Comparison of ENCODE assay signal across 30 mouse cellular contexts in the genomic region with DNA sequence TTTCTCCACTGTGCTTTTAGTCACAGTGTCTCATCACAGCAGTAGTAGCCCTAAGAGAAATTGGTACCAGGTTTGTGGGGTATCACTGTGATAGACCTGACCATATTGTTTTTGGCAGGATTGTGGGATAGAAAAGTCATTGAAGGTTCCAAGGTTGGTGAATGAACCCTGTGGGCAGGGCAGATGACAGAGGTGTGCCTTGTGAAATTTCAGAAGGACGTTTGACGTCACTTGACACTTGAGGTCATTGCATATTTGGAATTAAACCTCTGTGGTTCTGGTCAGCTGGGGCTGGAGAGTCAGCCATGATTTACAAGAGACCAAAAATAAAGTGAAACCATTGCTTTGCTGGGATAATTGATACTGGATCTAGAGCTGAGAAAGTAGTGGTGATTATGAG. TPM values are rescaled to one million over a fixed set of nuclear protein-coding genes. Genes with fewer than 3 reads are reported as not detected.
"Had no signal": no experiment of that assay in that cellular context is flagged by ENCODE, and none has a peak within 500 bp of the region (broad histone marks: within the 10 kb centered on the region; RNA-seq: fewer than 3 reads in every experiment).

No protein-coding gene starts in this region.

- H3K9me3 ChIP-seq: heart, embryonic 13.5 days; heart, embryonic 15.5 days; hindbrain, embryonic 13.5 days; hindbrain, embryonic 15.5 days; kidney, embryonic 15.5 days; limb, embryonic 13.5 days; limb, embryonic 15.5 days; liver, embryonic 13.5 days; liver, embryonic 15.5 days had no signal

- H3K27ac ChIP-seq: heart, embryonic 13.5 days; heart, embryonic 15.5 days; hindbrain, embryonic 13.5 days; hindbrain, embryonic 15.5 days; hindbrain, postnatal 0 days; kidney, embryonic 15.5 days; kidney, postnatal 0 days; limb, embryonic 13.5 days; limb, embryonic 15.5 days; liver, embryonic 13.5 days; liver, embryonic 15.5 days had no signal

- ATAC-seq: hindbrain, postnatal 0 days; intestine, embryonic 16.5 days had no signal

- DNase-seq: gastrocnemius, postnatal 14 days; gastrocnemius, postnatal 36 days; heart, adult 18-20 months; heart, postnatal 14 days; heart, postnatal 36 days; kidney, adult 11 months; kidney, adult 2 months; kidney, adult 9 months; kidney, postnatal 14 days; kidney, postnatal 36 days; layer of hippocampus, adult 9-11 months; layer of hippocampus, postnatal 36 days; left cerebral cortex, postnatal 4 days; liver, embryonic 13.5 days had no signal

- H3K36me3 ChIP-seq: heart, embryonic 13.5 days; heart, embryonic 15.5 days; hindbrain, embryonic 13.5 days; hindbrain, embryonic 15.5 days; kidney, embryonic 15.5 days; limb, embryonic 13.5 days; limb, embryonic 15.5 days; liver, embryonic 13.5 days; liver, embryonic 15.5 days had no signal

- H3K4me2 ChIP-seq: heart, embryonic 11.5 days; heart, embryonic 13.5 days; heart, embryonic 15.5 days; hindbrain, embryonic 13.5 days; hindbrain, embryonic 15.5 days; kidney, embryonic 15.5 days; limb, embryonic 13.5 days; limb, embryonic 15.5 days; liver, embryonic 13.5 days; liver, embryonic 15.5 days had no signal

- H3K4me1 ChIP-seq: kidney, embryonic 15.5 days; liver, embryonic 13.5 days; liver, embryonic 15.5 days had no signal

- H3K4me3 ChIP-seq: heart, embryonic 13.5 days; heart, embryonic 15.5 days; hindbrain, embryonic 13.5 days; hindbrain, embryonic 15.5 days; kidney, embryonic 15.5 days; limb, embryonic 13.5 days; limb, embryonic 15.5 days; liver, embryonic 13.5 days; liver, embryonic 15.5 days had no signal

- H3K27me3 ChIP-seq: heart, embryonic 13.5 days; heart, embryonic 15.5 days; hindbrain, embryonic 13.5 days; hindbrain, embryonic 15.5 days; kidney, embryonic 15.5 days; limb, embryonic 13.5 days; limb, embryonic 15.5 days; liver, embryonic 13.5 days; liver, embryonic 15.5 days had no signal

- H3K9ac ChIP-seq: heart, embryonic 13.5 days; heart, embryonic 15.5 days; hindbrain, embryonic 13.5 days; hindbrain, embryonic 15.5 days; kidney, embryonic 15.5 days; limb, embryonic 13.5 days; limb, embryonic 15.5 days; liver, embryonic 13.5 days; liver, embryonic 15.5 days had no signal

RNA-seq across cellular contexts. Expression of gene Plb1, which starts 50.9 kb away (rescaled TPM):
- total RNA-seq: granulocyte monocyte progenitor cell, adult 5-6 weeks; hematopoietic stem cell, adult 5-6 weeks had no signal
- polyA plus RNA-seq: hindbrain, embryonic 11.5 days; hindbrain, embryonic 15.5 days; limb, embryonic 11.5 days; liver, embryonic 13.5 days had no signal
